Mouse (Mus musculus): ENCODE results near the gene Adgrl2. TPM values are rescaled to one million over a fixed set of nuclear protein-coding genes. Genes with fewer than 3 reads are reported as not detected.

Adgrl2 gene
- polyA plus RNA-seq, 1 experiment from 2014 or later, result 114 TPM

DNA sequence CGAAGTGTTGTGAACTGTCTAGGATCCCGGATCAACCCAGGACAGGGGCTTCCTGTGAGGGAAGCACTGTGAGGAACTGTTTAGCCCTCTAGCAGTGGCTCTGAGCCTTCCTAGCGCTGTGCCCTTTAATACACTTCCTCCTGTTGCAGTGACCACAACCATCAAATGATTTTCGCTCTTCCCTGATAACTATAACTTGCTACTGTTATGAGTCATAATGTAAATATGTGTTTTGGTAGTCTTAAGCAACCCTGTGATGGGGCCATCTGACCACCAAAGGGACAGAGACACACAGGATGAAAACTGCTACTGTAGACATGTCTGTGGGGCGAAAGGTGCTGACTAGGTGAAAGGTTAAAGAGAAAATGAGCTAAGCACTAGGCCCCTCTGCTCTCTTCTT, 71.9 kb downstream of the Adgrl2 start:
- Histone ChIP-seq H3K36me3 (ENCODE audit: control insufficient read depth, insufficient read depth, low read length) (no peaks in the 10 kb centered on the region), H3K9me3 (ENCODE audit: control insufficient read depth, low read length) (no peaks in the 10 kb centered on the region), H3K27me3 (replicated peaks; ENCODE audit: control insufficient read depth, insufficient read depth, low read length) (no peaks in the 10 kb centered on the region), H3K27ac (ENCODE audit: low read depth, low read length) (no peak overlapping the region), H3K4me3 (ENCODE audit: low read length) (no peak overlapping the region), H3K9ac (ENCODE audit: low read depth, low read length) (no peak overlapping the region), H3K4me1 (ENCODE audit: control insufficient read depth, insufficient read depth, low read depth, low read length) (peaks cover 16% of the 10 kb centered on the region), H3K4me2 (ENCODE audit: low read length) (no peak overlapping the region)
- no peak for ATAC-seq
- WGBS, result 90% methylated on average over 5 of the region's 5 CpGs

DNA sequence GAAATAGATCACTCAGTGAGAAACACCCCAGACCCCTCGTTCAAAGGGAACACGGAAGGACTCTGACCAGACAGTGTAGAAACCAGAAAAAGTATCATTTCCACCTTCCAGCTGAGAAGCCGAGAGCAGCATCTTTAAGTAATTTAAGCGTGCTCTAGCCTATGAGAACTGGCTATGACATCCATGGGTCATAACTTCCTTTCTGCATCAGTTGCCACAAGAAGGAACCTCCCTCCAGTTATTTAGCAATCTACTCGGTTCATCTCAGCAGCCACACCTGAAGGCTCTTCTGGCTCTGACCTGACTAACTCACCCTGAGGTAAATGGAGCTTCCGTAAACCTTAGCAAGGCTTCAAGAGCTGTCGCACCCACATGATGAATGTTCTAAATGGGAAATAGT, 72.5 kb downstream of the Adgrl2 start:
- 74% methylated on average over 7 of the region's 7 CpGs for WGBS

DNA sequence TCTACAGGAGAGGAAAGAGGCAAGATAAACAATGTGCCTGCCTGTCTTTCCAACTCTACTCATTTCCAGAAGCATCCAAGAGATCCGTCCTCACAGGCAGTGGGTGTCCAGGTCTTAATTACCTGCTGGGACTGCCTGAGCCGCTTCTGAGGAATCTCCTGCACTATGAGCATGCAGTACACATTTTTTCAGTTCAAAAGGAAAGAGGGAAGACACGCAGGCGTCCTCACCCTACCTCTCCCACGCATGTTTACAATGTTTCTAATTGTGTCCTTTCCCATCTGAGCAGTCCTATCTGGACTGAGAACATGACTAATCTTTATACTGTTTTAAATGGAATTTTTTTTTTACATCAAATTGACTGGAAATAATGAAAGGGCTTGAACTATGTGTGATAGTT, 74.1 kb downstream of the Adgrl2 start:
- H3K4me2 ChIP-seq (ENCODE audit: low read length), result no peak overlapping the region

More for the DNA sequence above, 72.5 kb downstream of the Adgrl2 start:
- H3K36me3 ChIP-seq (ENCODE audit: control insufficient read depth, insufficient read depth, low read length), result no peaks in the 10 kb centered on the region
- no peak overlapping the region for H3K27ac ChIP-seq (ENCODE audit: low read depth, low read length)
- H3K4me1 ChIP-seq (ENCODE audit: control insufficient read depth, insufficient read depth, low read depth, low read length), result peaks cover 19% of the 10 kb centered on the region
- no peaks in the 10 kb centered on the region for H3K9me3 ChIP-seq (ENCODE audit: control insufficient read depth, low read length)
- no peak overlapping the region for H3K4me2 ChIP-seq (ENCODE audit: low read length)
- no peak overlapping the region for H3K4me3 ChIP-seq (ENCODE audit: low read length)
- no peak overlapping the region for H3K9ac ChIP-seq (ENCODE audit: low read depth, low read length)
- H3K27me3 ChIP-seq (replicated peaks; ENCODE audit: control insufficient read depth, insufficient read depth, low read length), result no peaks in the 10 kb centered on the region
- no peak for ATAC-seq

DNA sequence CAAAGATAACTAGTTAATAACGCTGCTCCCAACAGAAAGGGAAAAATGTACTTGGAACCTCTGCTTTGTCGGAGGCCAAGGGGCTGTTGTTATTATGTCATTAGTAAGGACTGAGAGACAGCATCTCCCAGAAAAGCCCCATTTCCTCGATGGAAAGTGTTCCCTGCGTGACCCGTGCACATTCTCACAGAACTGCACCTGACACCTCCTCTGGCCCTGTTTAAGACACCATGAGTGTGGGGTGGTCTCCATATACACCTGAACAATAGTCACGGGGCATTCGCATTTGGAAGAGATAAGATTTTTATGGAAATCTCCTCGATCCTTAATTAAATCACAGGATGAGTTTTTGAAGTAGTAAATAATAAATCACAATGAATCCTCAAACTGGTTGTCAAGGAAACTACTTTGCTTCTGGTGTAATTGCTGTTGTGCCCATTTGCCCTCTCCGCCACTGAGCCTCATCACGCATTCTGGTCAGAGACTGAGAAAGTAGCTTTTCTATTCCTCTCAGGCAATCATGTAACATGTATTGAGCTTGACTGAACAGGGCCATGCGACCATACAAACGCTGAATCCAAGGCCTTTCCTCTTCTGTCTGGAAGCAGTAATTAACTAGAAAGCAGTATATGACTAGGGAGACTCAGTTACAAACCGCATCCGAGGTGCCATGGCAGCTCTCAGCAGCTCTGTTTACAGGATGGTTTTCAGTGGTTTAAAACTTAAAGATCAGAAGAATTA, 77.2 kb downstream of the Adgrl2 start:
- H3K4me3 ChIP-seq (ENCODE audit: low read length), result no peak overlapping the region
- no peaks in the 10 kb centered on the region for H3K9me3 ChIP-seq (ENCODE audit: control insufficient read depth, low read length)
- H3K4me1 ChIP-seq (ENCODE audit: control insufficient read depth, insufficient read depth, low read depth, low read length), result peaks cover 17% of the 10 kb centered on the region
- H3K27me3 ChIP-seq (replicated peaks; ENCODE audit: control insufficient read depth, insufficient read depth, low read length), result no peaks in the 10 kb centered on the region
- H3K27ac ChIP-seq (ENCODE audit: low read depth, low read length), result no peak overlapping the region
- no peak overlapping the region for H3K9ac ChIP-seq (ENCODE audit: low read depth, low read length)
- H3K36me3 ChIP-seq (ENCODE audit: control insufficient read depth, insufficient read depth, low read length), result no peaks in the 10 kb centered on the region
- WGBS, result 52% methylated on average over 14 of the region's 14 CpGs
- peak; percentile 32; the same call in 1 of the 2 replicates for ATAC-seq
- H3K4me2 ChIP-seq (ENCODE audit: low read length), result no peak overlapping the region

More for the DNA sequence above, 74.1 kb downstream of the Adgrl2 start:
- peaks cover 17% of the 10 kb centered on the region for H3K4me1 ChIP-seq (ENCODE audit: control insufficient read depth, insufficient read depth, low read depth, low read length)
- no peaks in the 10 kb centered on the region for H3K9me3 ChIP-seq (ENCODE audit: control insufficient read depth, low read length)
- 61% methylated on average over 5 of the region's 5 CpGs for WGBS
- no peak overlapping the region for H3K9ac ChIP-seq (ENCODE audit: low read depth, low read length)
- ATAC-seq, result no peak
- H3K36me3 ChIP-seq (ENCODE audit: control insufficient read depth, insufficient read depth, low read length), result no peaks in the 10 kb centered on the region
- H3K27me3 ChIP-seq (replicated peaks; ENCODE audit: control insufficient read depth, insufficient read depth, low read length), result no peaks in the 10 kb centered on the region
- H3K4me3 ChIP-seq (ENCODE audit: low read length), result no peak overlapping the region
- no peak overlapping the region for H3K27ac ChIP-seq (ENCODE audit: low read depth, low read length)

DNA sequence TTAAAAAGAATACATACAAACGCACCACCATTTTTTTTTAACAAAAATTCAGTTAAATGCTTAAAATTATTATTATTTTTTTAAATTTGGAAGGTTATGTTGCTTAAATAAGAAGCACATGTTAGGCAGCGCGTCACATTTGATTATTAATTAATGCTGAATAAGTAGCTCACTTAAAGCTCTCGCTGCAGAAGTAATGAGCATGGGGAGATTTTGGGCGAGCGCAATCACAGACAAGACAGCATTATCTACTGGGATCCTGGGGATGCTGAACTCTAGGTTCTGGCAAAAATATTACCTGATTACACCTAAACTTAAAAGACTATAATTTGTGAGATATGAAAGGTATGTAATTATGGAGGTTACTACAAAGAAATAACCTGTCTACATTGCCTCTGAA, 77.8 kb downstream of the Adgrl2 start:
- H3K27me3 ChIP-seq (replicated peaks; ENCODE audit: control insufficient read depth, insufficient read depth, low read length), result no peaks in the 10 kb centered on the region
- H3K9ac ChIP-seq (ENCODE audit: low read depth, low read length), result no peak overlapping the region
- no peak overlapping the region for H3K4me2 ChIP-seq (ENCODE audit: low read length)
- H3K36me3 ChIP-seq (ENCODE audit: control insufficient read depth, insufficient read depth, low read length), result no peaks in the 10 kb centered on the region
- H3K27ac ChIP-seq (ENCODE audit: low read depth, low read length), result no peak overlapping the region
- no peak for ATAC-seq
- WGBS, result 60% methylated on average over 6 of the region's 6 CpGs
- H3K4me1 ChIP-seq (ENCODE audit: control insufficient read depth, insufficient read depth, low read depth, low read length), result peaks cover 17% of the 10 kb centered on the region
- no peak overlapping the region for H3K4me3 ChIP-seq (ENCODE audit: low read length)
- H3K9me3 ChIP-seq (ENCODE audit: control insufficient read depth, low read length), result no peaks in the 10 kb centered on the region

DNA sequence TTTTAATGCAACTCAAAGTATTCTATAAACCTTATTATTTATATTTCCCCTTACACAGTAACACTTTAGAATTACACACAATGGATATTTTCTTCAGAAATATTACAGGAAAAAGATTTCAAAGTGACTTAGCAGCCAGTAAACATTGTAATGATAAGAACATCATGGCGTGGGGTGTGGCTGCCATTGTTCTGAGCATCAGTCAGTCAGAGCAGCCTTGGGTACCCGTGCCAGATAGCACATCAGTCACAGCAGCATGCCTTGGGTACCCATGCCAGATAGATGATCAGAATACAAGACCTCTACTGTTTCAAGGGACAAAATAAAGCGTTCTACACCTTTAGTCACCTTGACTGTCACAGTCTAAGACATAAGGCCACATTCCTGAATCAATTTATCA, 82.5 kb downstream of the Adgrl2 start:
- Histone ChIP-seq H3K27ac (ENCODE audit: low read depth, low read length) (no peak overlapping the region), H3K4me1 (ENCODE audit: control insufficient read depth, insufficient read depth, low read depth, low read length) (peaks cover 6% of the 10 kb centered on the region), H3K4me2 (ENCODE audit: low read length) (no peak overlapping the region), H3K9me3 (ENCODE audit: control insufficient read depth, low read length) (no peaks in the 10 kb centered on the region), H3K27me3 (replicated peaks; ENCODE audit: control insufficient read depth, insufficient read depth, low read length) (no peaks in the 10 kb centered on the region), H3K9ac (ENCODE audit: low read depth, low read length) (no peak overlapping the region), H3K36me3 (ENCODE audit: control insufficient read depth, insufficient read depth, low read length) (no peaks in the 10 kb centered on the region), H3K4me3 (ENCODE audit: low read length) (no peak overlapping the region)
- 64% methylated on average over 3 of the region's 3 CpGs for WGBS
- no peak for ATAC-seq

DNA sequence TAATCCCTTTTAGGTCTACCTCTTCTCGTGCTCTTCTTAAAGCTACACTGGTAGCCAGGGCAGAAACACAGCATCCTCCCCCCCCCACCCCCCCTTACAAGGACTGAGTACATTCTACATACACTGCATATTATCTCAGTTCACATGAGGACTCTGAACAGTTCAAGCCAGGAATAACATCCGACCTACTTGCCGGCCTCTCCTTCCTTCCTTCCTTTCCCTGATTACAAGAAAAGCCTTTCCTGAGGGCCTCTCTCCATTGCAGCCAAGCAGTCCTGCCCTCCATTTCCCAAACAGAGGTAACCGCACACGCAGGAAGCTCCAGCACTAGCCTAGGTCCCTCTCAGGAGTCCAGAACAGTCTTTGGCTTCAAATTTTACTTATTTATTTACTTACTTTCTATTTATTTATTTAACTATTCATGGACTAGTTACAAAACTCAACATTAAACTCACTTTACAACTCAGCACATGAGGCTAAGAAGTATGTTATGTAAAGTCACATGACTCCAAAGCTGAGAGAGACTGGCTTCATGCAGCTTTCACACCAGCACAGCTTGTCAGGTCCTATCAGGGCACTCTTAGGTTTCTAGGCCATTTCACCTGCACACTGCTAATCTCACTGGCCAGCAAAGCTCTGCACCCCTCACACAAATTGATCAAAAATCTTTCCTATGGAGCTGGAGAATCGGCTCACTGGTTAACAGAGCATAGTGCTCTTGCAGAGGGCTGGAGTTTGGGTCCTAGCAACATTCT, 83.2 kb downstream of the Adgrl2 start:
- H3K36me3 ChIP-seq (ENCODE audit: control insufficient read depth, insufficient read depth, low read length), result no peaks in the 10 kb centered on the region
- ATAC-seq, result no peak
- H3K4me1 ChIP-seq (ENCODE audit: control insufficient read depth, insufficient read depth, low read depth, low read length), result peaks cover 5% of the 10 kb centered on the region; the same call in 1 of the 2 replicates
- no peak overlapping the region for H3K4me3 ChIP-seq (ENCODE audit: low read length)
- H3K27ac ChIP-seq (ENCODE audit: low read depth, low read length), result no peak overlapping the region
- H3K9ac ChIP-seq (ENCODE audit: low read depth, low read length), result no peak overlapping the region
- H3K9me3 ChIP-seq (ENCODE audit: control insufficient read depth, low read length), result no peaks in the 10 kb centered on the region
- H3K27me3 ChIP-seq (replicated peaks; ENCODE audit: control insufficient read depth, insufficient read depth, low read length), result no peaks in the 10 kb centered on the region
- WGBS, result 82% methylated on average over 6 of the region's 6 CpGs
- H3K4me2 ChIP-seq (ENCODE audit: low read length), result no peak overlapping the region

DNA sequence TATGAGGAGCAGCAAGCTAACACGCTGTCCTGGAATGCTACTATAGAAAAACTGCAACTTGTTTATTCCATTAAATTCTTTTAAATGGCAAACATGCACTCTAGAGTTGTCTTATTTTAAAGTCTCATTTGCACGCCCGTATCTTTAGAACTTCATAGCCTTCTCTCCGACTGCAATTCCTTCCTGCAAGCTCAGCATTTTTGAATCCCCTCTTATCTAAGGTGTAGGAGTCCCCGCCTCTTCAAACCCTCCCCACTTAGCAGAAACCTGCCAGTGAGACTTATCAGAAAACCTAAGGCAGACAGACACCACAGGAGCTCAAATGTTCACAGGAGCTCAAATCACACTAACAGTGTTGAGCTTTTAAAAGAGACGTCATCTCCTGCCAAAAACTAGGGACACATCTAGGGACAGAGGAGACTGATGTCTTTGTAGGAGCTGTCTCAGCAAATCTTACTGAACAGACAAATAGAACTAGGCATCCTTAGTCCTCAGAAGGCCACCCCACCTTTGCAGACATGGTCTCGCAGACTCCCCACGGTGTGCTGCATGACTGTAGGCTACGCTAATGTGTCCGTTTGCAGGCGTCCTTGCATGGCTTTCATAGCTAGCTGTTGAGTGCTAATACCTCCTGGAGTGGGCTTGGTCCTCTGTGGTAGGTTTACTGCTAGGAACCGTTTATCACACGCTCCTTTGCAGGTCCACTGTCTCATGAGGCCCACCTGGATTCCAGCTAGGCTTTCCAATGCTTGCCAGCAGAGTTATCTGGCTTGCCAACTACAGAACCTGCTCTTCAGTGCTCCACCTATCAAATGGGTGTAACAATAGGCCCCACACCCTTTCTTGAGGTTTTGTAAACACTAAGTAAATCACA, 84.2 kb downstream of the Adgrl2 start:
- ATAC-seq, result 0 out of 2 replicates have a peak, but pooled peaks have one; percentile 37
- Histone ChIP-seq H3K4me3 (ENCODE audit: low read length) (no peak overlapping the region), H3K36me3 (ENCODE audit: control insufficient read depth, insufficient read depth, low read length) (no peaks in the 10 kb centered on the region), H3K4me1 (ENCODE audit: control insufficient read depth, insufficient read depth, low read depth, low read length) (peaks cover 5% of the 10 kb centered on the region; the same call in 1 of the 2 replicates), H3K9ac (ENCODE audit: low read depth, low read length) (no peak overlapping the region), H3K27ac (ENCODE audit: low read depth, low read length) (no peak overlapping the region), H3K9me3 (ENCODE audit: control insufficient read depth, low read length) (no peaks in the 10 kb centered on the region), H3K4me2 (ENCODE audit: low read length) (no peak overlapping the region), H3K27me3 (replicated peaks; ENCODE audit: control insufficient read depth, insufficient read depth, low read length) (no peaks in the 10 kb centered on the region)
- WGBS, result 73% methylated on average over 13 of the region's 13 CpGs

DNA sequence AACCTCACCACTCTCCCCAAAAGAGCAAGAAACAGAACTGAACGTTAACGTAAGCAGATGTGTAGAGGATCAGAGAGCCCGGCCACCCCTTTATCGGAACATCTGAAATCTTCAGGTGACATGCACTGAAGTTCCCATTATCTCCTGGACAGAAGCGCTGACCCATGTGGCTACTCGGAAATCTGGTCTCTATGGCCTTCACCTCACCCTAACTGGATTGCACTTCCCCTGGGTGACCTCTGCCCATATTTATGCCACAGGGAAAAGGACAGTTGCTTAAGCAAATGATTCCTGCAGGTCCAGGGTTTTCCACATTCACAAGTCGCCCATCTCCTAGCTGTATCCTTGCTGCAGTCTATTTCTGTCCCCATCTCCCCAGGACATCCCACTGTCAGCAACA, 84.9 kb downstream of the Adgrl2 start:
- Histone ChIP-seq H3K4me2 (ENCODE audit: low read length) (no peak overlapping the region), H3K27ac (ENCODE audit: low read depth, low read length) (no peak overlapping the region), H3K9me3 (ENCODE audit: control insufficient read depth, low read length) (no peaks in the 10 kb centered on the region), H3K36me3 (ENCODE audit: control insufficient read depth, insufficient read depth, low read length) (no peaks in the 10 kb centered on the region), H3K4me1 (ENCODE audit: control insufficient read depth, insufficient read depth, low read depth, low read length) (peaks cover 5% of the 10 kb centered on the region; the same call in 1 of the 2 replicates), H3K4me3 (ENCODE audit: low read length) (no peak overlapping the region), H3K27me3 (replicated peaks; ENCODE audit: control insufficient read depth, insufficient read depth, low read length) (no peaks in the 10 kb centered on the region), H3K9ac (ENCODE audit: low read depth, low read length) (no peak overlapping the region)
- 81% methylated on average over 7 of the region's 7 CpGs for WGBS
- ATAC-seq, result no peak
